Mouse (Mus musculus) liver, embryonic 14.5 days (tissue): ENCODE results near the gene Kcnc3.

ENCODE experiments used
- CTCF ChIP-seq: IDR thresholded peaks from 2 replicates; pipeline ENCODE4 v1.5.1; 2016; ENCODE audit warnings: antibody characterized with exemption, low read depth, control low read depth
- EP300 ChIP-seq: IDR thresholded peaks from 2 replicates; pipeline ENCODE4 v1.6.1; 2016; ENCODE audit warnings: antibody characterized with exemption, low read depth

GRCm38 (mm10) chr7:44547041-44547440, 43.4 kb upstream of the Kcnc3 start:
- TF ChIP-seq CTCF (no peak), EP300 (no peak)
